Mouse (Mus musculus): ENCODE results near the gene Olfm1.

DNA sequence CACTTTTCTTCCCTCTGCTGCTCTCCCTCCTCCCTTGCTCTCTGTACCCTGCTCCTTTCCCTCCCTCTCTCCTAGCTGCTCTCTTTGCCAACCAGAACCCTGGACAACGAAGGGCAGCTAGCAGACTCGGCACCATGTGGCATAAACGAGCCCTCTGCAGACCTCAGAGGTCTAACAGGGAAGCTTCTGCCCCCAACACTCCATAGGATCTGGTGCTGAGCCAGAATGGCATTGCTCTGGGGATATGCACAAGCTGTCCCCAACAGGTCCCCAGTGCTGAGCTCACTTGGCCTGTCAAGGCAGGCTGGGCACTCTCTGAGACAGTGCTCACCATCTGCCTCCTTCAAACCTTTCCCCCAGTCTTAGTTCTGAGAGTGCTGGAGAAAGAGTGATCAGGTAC is 68.6 kb downstream of the Olfm1 start:
- no peak for TF ChIP-seq POLR2A (IDR thresholded peaks at IDR 0.05; ENCODE audit: control insufficient read depth in 1 of 2, insufficient read depth in 1 of 2, low read depth in 1 of 2, low read length in 2 of 2, poor library complexity in 1 of 2)
- TF ChIP-seq UBTF (IDR thresholded peaks at IDR 0.05; ENCODE audit: borderline replicate concordance, insufficient read depth, low read depth, low read length): no peak
- TF ChIP-seq SIN3A (IDR thresholded peaks at IDR 0.05; ENCODE audit: low read length): no peak
- no peak for TF ChIP-seq POLR2AphosphoS2 (IDR thresholded peaks at IDR 0.05; ENCODE audit: low read length)
- no peak for TF ChIP-seq ZC3H11A (IDR thresholded peaks at IDR 0.05; ENCODE audit: low read depth, low read length)
- no peak for TF ChIP-seq RCOR1 (IDR thresholded peaks at IDR 0.05; ENCODE audit: low read depth, low read length)
- TF ChIP-seq USF1 (IDR thresholded peaks at IDR 0.05; ENCODE audit: low read depth, low read length): no peak
